Mouse (Mus musculus) kidney, embryonic 16.5 days (tissue): ENCODE data around the gene Mgmt. TPM values are rescaled to one million over a fixed set of nuclear protein-coding genes. Genes with fewer than 3 reads are reported as not detected.

ENCODE experiments used
- ATAC-seq: fragments of 200-750 bp; cut with Nextera tagmentation; 2 replicates; pipeline ENCODE4 v1.8.0; 2017; ENCODE audit warnings: moderate TSS enrichment; ENCODE audit not compliant: low FRiP score, low TSS enrichment
- H3K27ac ChIP-seq: fragments of 300-500 bp; sonication (generic); 2 replicates; pipeline ENCODE4 v1.5.1; 2014; ENCODE audit warnings: low read length
- H3K27me3 ChIP-seq: fragments of 300-500 bp; sonication (generic); 2 replicates; pipeline ENCODE4 v1.6.1; 2014; ENCODE audit warnings: low read length, control low read depth, mixed read lengths; ENCODE audit not compliant: insufficient read depth
- H3K36me3 ChIP-seq: fragments of 300-500 bp; sonication (generic); 2 replicates; pipeline ENCODE4 v1.6.1; 2014; ENCODE audit warnings: low read length, control low read depth, mixed read lengths; ENCODE audit not compliant: insufficient read depth
- H3K4me1 ChIP-seq: fragments of 300-500 bp; sonication (generic); 2 replicates; pipeline ENCODE4 v1.6.1; 2014; ENCODE audit warnings: low read length, control low read depth, mixed read lengths; ENCODE audit not compliant: insufficient read depth
- H3K4me2 ChIP-seq: fragments of 300-500 bp; sonication (generic); replicated peaks from 2 replicates; pipeline ENCODE4 v1.6.1; 2014; ENCODE audit warnings: low read depth, low read length
- H3K4me3 ChIP-seq: fragments of 300-500 bp; sonication (generic); 2 replicates; pipeline ENCODE4 v1.5.1; 2014; ENCODE audit warnings: mild to moderate bottlenecking, low read length
- H3K9ac ChIP-seq: fragments of 300-500 bp; sonication (generic); replicated peaks from 2 replicates; pipeline ENCODE4 v1.6.1; 2014; ENCODE audit warnings: low read length
- H3K9me3 ChIP-seq: fragments of 300-500 bp; sonication (generic); 2 replicates; pipeline ENCODE4 v1.6.1; 2016; ENCODE audit warnings: low read length, control low read depth
- WGBS: fragments of 180-500 bp; shearing (Covaris S2); extraction: QIAGEN DNeasy Blood & Tissue Kit; methylation state at CpG from one replicate; pipeline ENCODE4 v1.1.7; 2014; 5-methylcytosine and 5-hydroxymethylcytosine counted together
- polyA plus RNA-seq: library from polyadenylated mRNA; unstranded; fragments of >200 nt; fragmentation: Nextera tagmentation; extraction: Ambion mirVana; gene quantifications from 2 replicates; pipeline ENCODE4 v1.2.1, GENCODE M21; 2015

The Mgmt gene
- polyA plus RNA-seq, 1 experiment from 2014 or later = 6.6 TPM

DNA sequence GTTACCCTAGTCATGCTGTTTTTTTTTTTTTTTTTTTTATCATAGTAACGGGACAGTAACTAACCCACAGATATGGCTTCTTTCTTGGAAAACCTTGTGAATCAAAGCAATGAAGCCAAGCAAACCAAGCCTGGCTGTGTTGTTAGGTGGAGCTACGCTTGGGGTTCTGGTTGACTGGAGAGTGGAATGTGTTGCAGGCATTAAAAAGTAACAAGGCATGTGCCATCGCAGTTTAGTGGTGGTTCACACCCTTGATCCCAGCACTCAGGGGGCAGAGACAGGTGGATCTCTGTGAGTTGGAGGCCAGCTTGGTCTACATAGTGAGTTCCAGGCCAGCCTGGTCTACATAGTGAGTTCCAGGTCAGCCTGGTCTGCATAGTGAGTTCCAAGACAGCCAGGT lies 39.0 kb downstream of the Mgmt start:
- H3K27me3 ChIP-seq = 0 out of 2 replicates have a peak, but pooled peaks cover 2% of the 10 kb centered on the region
- H3K4me2 ChIP-seq = no peak overlapping the region
- H3K4me3 ChIP-seq = no peak overlapping the region
- no peak overlapping the region for H3K9ac ChIP-seq
- no peak overlapping the region for H3K27ac ChIP-seq
- 63% methylated on average over 3 of the region's 3 CpGs for WGBS
- H3K9me3 ChIP-seq = no peaks in the 10 kb centered on the region
- no peaks in the 10 kb centered on the region for H3K4me1 ChIP-seq
- no peaks in the 10 kb centered on the region for H3K36me3 ChIP-seq
- ATAC-seq = no peak

DNA sequence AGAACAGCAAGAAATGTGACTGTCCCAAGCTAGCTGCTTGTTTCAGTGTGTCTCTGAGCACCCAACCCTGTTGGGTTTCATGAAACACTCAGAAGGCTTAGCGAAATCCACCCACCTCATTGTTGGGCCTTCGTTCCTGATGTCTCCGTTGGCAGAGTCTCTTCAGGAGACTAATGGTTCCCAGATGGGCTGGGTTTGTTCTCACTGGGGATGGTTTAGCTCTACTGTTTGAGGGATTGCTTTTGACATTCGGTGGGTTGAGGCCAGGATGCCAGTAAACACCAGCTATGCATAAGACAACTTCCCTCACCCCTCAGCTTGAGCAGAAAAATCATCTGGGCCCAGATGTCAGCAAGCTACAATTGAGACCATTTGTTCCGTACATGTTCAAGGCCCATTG lies 39.9 kb downstream of the Mgmt start:
- Histone ChIP-seq H3K4me2 (no peak overlapping the region), H3K4me1 (no peaks in the 10 kb centered on the region), H3K36me3 (no peaks in the 10 kb centered on the region), H3K9ac (no peak overlapping the region), H3K27me3 (0 out of 2 replicates have a peak, but pooled peaks cover 2% of the 10 kb centered on the region), H3K9me3 (no peaks in the 10 kb centered on the region), H3K27ac (no peak overlapping the region), H3K4me3 (no peak overlapping the region)
- no peak for ATAC-seq
- 93% methylated on average over 5 of the region's 5 CpGs for WGBS

DNA sequence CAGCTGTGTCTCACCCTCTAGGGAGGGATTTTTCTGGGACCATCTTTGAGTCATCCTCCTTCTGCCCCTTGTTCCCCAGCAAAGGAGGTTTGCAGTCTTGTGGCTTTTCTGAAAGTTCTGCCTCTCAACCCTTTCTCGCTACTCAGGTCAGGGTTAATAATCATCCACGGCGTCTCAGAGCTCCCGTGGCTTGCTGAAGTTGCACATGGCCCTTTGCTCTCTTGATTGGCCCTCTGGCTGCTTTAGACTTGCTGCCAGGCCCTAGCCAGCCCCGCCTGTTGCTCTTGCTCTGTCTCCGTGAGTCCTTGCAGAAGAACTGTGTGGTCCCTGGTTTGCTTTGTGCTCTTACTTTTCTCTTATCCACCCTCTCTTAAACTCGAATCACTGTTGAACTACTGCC lies 40.4 kb downstream of the Mgmt start:
- H3K9me3 ChIP-seq = no peaks in the 10 kb centered on the region
- H3K4me3 ChIP-seq = no peak overlapping the region
- H3K9ac ChIP-seq = no peak overlapping the region
- H3K36me3 ChIP-seq = no peaks in the 10 kb centered on the region
- H3K27ac ChIP-seq = no peak overlapping the region
- 57% methylated on average over 7 of the region's 7 CpGs for WGBS
- 0 out of 2 replicates have a peak, but pooled peaks cover under 1% of the 10 kb centered on the region for H3K27me3 ChIP-seq
- peak; percentile 59; the same call in 1 of the 2 replicates for ATAC-seq
- H3K4me2 ChIP-seq = no peak overlapping the region
- H3K4me1 ChIP-seq = no peaks in the 10 kb centered on the region

DNA sequence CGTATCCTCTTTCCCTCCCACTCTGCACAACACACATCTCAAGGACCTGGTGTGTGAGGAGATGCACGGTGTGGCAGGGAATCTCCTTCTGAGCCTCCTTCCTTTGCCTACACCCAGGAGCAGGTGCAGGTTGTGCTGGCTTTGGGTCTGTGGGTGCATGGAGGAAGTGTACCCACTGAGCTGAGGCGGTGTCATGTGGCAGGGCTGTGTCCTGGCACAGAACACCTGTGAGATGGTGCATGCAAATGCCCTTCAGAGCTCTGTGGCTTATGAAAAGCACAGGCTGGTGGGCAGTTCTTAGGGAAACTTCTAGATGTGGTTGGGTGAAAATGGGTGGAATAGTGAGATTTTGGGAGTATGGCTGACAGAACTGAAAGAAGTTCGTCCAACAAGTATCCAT lies 44.0 kb downstream of the Mgmt start:
- Histone ChIP-seq H3K36me3 (no peaks in the 10 kb centered on the region), H3K4me2 (no peak overlapping the region), H3K27ac (no peak overlapping the region), H3K9ac (no peak overlapping the region), H3K9me3 (no peaks in the 10 kb centered on the region), H3K4me3 (no peak overlapping the region), H3K27me3 (no peaks in the 10 kb centered on the region), H3K4me1 (no peaks in the 10 kb centered on the region)
- 77% methylated on average over 4 of the region's 4 CpGs for WGBS
- ATAC-seq = no peak

DNA sequence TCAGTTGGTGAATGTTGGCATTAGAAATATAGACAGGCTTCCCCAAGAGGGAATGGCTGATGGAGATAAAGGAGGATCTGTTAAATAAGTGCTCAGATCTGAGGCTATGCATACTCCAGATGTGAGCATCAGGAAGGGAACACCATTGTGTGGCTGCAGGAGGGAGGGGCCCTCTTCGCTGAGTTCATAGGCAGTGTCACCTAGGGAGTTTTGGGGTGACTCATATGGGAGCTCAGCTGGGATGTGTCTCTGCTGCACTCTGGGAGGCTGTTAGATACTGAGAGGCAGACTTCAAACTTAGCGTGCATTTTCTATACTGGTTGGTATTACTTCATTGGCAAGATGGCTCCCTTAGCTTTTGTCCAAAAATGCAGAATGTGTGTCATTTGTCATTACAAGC lies 48.0 kb downstream of the Mgmt start:
- Histone ChIP-seq H3K9me3 (no peaks in the 10 kb centered on the region), H3K36me3 (no peaks in the 10 kb centered on the region), H3K27ac (no peak overlapping the region), H3K4me1 (peaks cover 5% of the 10 kb centered on the region; the same call in 1 of the 2 replicates), H3K9ac (no peak overlapping the region), H3K4me3 (no peak overlapping the region), H3K27me3 (no peaks in the 10 kb centered on the region), H3K4me2 (no peak overlapping the region)
- ATAC-seq = no peak
- 90% methylated on average over 2 of the region's 2 CpGs for WGBS

DNA sequence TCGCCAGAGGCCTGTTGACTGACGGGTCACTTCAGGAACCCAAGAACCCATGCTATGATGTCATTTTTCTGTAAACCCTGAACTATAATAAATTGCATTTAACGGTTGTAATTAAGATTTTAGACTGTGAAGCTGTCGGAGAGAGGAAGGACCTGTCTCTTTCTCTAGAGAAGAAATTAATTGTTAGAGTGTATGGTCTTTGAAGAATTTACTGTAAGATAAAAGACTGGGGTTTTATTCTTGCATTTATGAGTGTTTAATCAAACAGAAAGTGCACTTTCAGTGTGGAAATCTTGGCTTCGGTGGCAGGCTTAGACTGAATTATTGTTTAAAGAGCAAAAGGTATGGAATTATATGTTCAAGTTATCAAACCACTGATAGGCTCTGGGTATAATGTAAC lies 49.5 kb downstream of the Mgmt start:
- Histone ChIP-seq H3K4me2 (no peak overlapping the region), H3K27ac (no peak overlapping the region), H3K36me3 (no peaks in the 10 kb centered on the region), H3K27me3 (no peaks in the 10 kb centered on the region), H3K4me1 (peaks cover 5% of the 10 kb centered on the region; the same call in 1 of the 2 replicates), H3K9me3 (no peaks in the 10 kb centered on the region), H3K4me3 (no peak overlapping the region), H3K9ac (no peak overlapping the region)
- ATAC-seq = no peak
- 57% methylated on average over 5 of the region's 5 CpGs for WGBS

DNA sequence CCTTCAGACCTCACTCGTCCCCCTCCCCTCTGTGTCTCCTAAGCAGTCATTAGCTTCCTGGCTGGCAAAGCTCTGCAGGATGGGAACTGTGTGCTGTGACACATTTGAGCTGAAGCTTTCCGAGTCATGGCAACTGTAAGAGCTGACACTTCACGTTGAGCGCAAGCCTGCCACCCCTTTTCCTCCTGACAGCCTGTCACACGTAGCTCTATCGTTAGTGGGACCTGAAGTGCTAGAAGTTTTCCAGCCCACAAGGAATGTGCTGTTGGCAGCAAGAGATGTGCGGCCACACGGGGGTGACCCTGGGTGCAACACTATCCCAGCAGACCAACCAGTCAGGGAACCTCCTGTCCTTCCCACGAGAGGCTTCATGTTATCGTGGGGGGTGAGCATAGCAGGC lies 51.3 kb downstream of the Mgmt start:
- Histone ChIP-seq H3K4me1 (peaks cover 5% of the 10 kb centered on the region; the same call in 1 of the 2 replicates), H3K27me3 (peaks cover 6% of the 10 kb centered on the region; the same call in 1 of the 2 replicates), H3K4me2 (no peak overlapping the region), H3K27ac (no peak overlapping the region), H3K4me3 (no peak overlapping the region), H3K9me3 (no peaks in the 10 kb centered on the region), H3K9ac (no peak overlapping the region), H3K36me3 (no peaks in the 10 kb centered on the region)
- 40% methylated on average over 10 of the region's 10 CpGs for WGBS
- no peak for ATAC-seq

DNA sequence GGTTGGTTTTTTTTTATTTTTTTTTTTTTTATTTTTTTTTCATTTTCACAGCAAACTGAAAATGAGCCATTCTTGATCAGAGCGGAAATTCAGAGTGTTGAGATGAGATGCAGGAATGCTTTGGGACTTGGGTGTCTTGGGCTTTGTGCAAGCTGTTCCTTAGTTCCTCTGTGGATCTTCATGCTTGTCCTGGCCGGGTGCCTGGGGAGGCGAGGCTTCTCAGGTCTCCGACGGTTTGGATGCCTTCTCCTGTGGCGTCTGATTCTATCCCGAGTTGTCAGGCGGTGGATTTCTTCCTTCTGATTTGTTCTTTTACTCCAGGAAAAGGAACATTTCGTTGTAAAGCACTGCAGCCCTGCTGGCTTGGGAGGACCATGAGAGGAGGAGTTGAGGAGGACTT lies 51.7 kb downstream of the Mgmt start:
- H3K27ac ChIP-seq = no peak overlapping the region
- H3K36me3 ChIP-seq = no peaks in the 10 kb centered on the region
- no peak overlapping the region for H3K4me3 ChIP-seq
- no peak overlapping the region for H3K4me2 ChIP-seq
- peaks cover 6% of the 10 kb centered on the region; the same call in 1 of the 2 replicates for H3K27me3 ChIP-seq
- no peak for ATAC-seq
- H3K9ac ChIP-seq = no peak overlapping the region
- H3K9me3 ChIP-seq = no peaks in the 10 kb centered on the region
- peaks cover 5% of the 10 kb centered on the region; the same call in 1 of the 2 replicates for H3K4me1 ChIP-seq
- WGBS = 69% methylated on average over 9 of the region's 9 CpGs

DNA sequence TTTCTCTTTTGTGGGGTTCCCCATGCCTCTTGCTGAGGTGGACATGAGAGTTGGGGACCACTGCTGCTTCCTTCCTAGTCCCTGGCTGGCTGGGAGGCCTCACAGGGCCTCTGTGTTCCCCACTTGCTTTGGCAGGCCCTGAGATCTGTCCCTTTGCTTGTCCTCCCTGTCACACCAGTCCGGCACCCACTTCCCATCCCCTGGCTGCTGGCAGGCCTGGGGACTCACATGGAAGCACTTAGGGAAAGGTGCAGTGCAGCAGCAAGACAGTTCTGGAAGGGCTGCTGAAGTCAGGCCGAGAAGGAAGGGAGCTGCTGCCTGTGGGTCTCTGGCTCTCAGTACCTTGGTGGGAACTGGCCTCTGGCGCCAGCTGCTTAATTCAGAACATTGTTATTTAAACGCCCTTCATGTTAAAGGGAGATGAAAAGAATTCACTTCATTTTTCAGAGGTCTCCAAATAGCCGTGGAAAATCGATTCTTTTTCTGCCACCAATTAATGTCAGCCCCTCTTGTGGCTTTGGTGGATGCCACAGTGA lies 53.9 kb downstream of the Mgmt start:
- H3K36me3 ChIP-seq = no peaks in the 10 kb centered on the region
- peaks cover 6% of the 10 kb centered on the region; the same call in 1 of the 2 replicates for H3K27me3 ChIP-seq
- H3K4me1 ChIP-seq = peaks cover 12% of the 10 kb centered on the region; the same call in 1 of the 2 replicates
- H3K4me2 ChIP-seq = no peak overlapping the region
- ATAC-seq = no peak
- no peak overlapping the region for H3K27ac ChIP-seq
- 82% methylated on average over 6 of the region's 6 CpGs for WGBS
- H3K4me3 ChIP-seq = no peak overlapping the region
- H3K9me3 ChIP-seq = no peaks in the 10 kb centered on the region
- no peak overlapping the region for H3K9ac ChIP-seq

DNA sequence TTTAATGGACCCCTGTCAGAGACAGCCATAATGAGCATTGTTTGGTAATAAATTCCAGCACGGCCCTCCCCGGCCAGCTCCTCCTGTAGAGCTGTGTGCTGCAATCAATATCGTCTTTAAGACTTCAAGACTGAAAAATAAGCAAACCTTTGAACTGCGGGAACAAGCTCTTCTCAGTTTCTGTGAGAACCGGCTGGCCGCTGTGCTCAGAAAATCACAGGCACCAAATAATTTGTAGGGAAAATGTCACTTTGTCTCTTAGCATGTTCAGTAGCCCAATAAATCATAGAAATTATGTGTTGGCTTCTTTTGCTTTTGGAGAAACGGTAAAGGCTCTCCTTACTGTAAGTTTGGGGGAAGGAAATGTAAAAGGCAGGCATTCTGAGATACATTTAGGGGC lies 58.2 kb downstream of the Mgmt start:
- Histone ChIP-seq H3K9ac (no peak overlapping the region), H3K9me3 (no peaks in the 10 kb centered on the region), H3K27me3 (peaks cover 8% of the 10 kb centered on the region; the same call in 1 of the 2 replicates), H3K27ac (no peak overlapping the region), H3K36me3 (no peaks in the 10 kb centered on the region), H3K4me2 (no peak overlapping the region), H3K4me3 (no peak overlapping the region), H3K4me1 (peaks cover 11% of the 10 kb centered on the region; the same call in 1 of the 2 replicates)
- ATAC-seq = no peak
- 15% methylated on average over 7 of the region's 7 CpGs for WGBS
